Mouse (Mus musculus): ENCODE results near the gene Plxnd1. TPM values are rescaled to one million over a fixed set of nuclear protein-coding genes. Genes with fewer than 3 reads are reported as not detected.
A peak's percentile ranks its signal among the peaks of the same experiment; 100 is the strongest.

Plxnd1 gene
- polyA plus RNA-seq, 1 experiment from 2014 or later: 42.3 TPM

- no peak overlapping the region for H3K27ac ChIP-seq
- peak; percentile 36; the same call in 1 of the 2 replicates for TF ChIP-seq CTCF (IDR thresholded peaks at IDR 0.05; ENCODE audit: low read depth)
- no peak overlapping the region for H3K4me3 ChIP-seq (replicated peaks; ENCODE audit: low read depth, low read length)
- H3K9ac ChIP-seq (ENCODE audit: low read depth, low read length): no peak overlapping the region
- 78% methylated on average over 8 of the region's 8 CpGs for WGBS
- H3K36me3 ChIP-seq (ENCODE audit: insufficient read depth, low read length): peaks cover 29% of the 10 kb centered on the region
- ATAC-seq (replicated peaks; ENCODE audit: low FRiP score, low read depth) (no peak), DNase-seq (ENCODE audit: low spot score) (no peak)
- peaks cover 13% of the 10 kb centered on the region for H3K4me1 ChIP-seq (replicated peaks; ENCODE audit: insufficient read depth, low read length)
- no peak overlapping the region for H3K4me2 ChIP-seq (ENCODE audit: low read length)
- no peaks in the 10 kb centered on the region for H3K9me3 ChIP-seq (replicated peaks; ENCODE audit: low read length)
- H3K27me3 ChIP-seq (ENCODE audit: insufficient read depth, low read length): no peaks in the 10 kb centered on the region
Measured at GRCm38 (mm10) chr6:115978596-115978995, 16.2 kb downstream of the Plxnd1 start.

- WGBS: 61% methylated on average over 15 of the region's 15 CpGs
- no peaks in the 10 kb centered on the region for H3K27me3 ChIP-seq (ENCODE audit: insufficient read depth, low read length)
- ATAC-seq (replicated peaks; ENCODE audit: low FRiP score, low read depth) (no peak), DNase-seq (ENCODE audit: low spot score) (no peak)
- peaks cover 14% of the 10 kb centered on the region for H3K4me1 ChIP-seq (replicated peaks; ENCODE audit: insufficient read depth, low read length)
- no peak overlapping the region for H3K27ac ChIP-seq
- no peak overlapping the region for H3K9ac ChIP-seq (ENCODE audit: low read depth, low read length)
- TF ChIP-seq CTCF (IDR thresholded peaks at IDR 0.05; ENCODE audit: low read depth): no peak
- no peak overlapping the region for H3K4me3 ChIP-seq (replicated peaks; ENCODE audit: low read depth, low read length)
- H3K9me3 ChIP-seq (replicated peaks; ENCODE audit: low read length): no peaks in the 10 kb centered on the region
- H3K4me2 ChIP-seq (ENCODE audit: low read length): no peak overlapping the region
- peaks cover 29% of the 10 kb centered on the region for H3K36me3 ChIP-seq (ENCODE audit: insufficient read depth, low read length)
Measured at GRCm38 (mm10) chr6:115977810-115978209, 17.0 kb downstream of the Plxnd1 start.

GRCm38 (mm10) chr6:115975606-115976005, 19.2 kb downstream of the Plxnd1 start:
- WGBS: 84% methylated on average over 8 of the region's 8 CpGs
- ATAC-seq (replicated peaks; ENCODE audit: low FRiP score, low read depth): no peak
- no peak for DNase-seq (ENCODE audit: low spot score)
- H3K9me3 ChIP-seq (replicated peaks; ENCODE audit: low read length): no peaks in the 10 kb centered on the region
- no peaks in the 10 kb centered on the region for H3K27me3 ChIP-seq (ENCODE audit: insufficient read depth, low read length)
- TF ChIP-seq CTCF (IDR thresholded peaks at IDR 0.05; ENCODE audit: low read depth): no peak
- no peak overlapping the region for H3K4me3 ChIP-seq (replicated peaks; ENCODE audit: low read depth, low read length)
- no peak overlapping the region for H3K9ac ChIP-seq (ENCODE audit: low read depth, low read length)
- H3K4me2 ChIP-seq (ENCODE audit: low read length): no peak overlapping the region
- H3K4me1 ChIP-seq (replicated peaks; ENCODE audit: insufficient read depth, low read length): peaks cover 15% of the 10 kb centered on the region
- H3K27ac ChIP-seq: no peak overlapping the region
- peaks cover 29% of the 10 kb centered on the region for H3K36me3 ChIP-seq (ENCODE audit: insufficient read depth, low read length)

- no peak overlapping the region for H3K9ac ChIP-seq (ENCODE audit: low read depth, low read length)
- peaks cover 15% of the 10 kb centered on the region for H3K4me1 ChIP-seq (replicated peaks; ENCODE audit: insufficient read depth, low read length)
- H3K4me3 ChIP-seq (replicated peaks; ENCODE audit: low read depth, low read length): no peak overlapping the region
- H3K4me2 ChIP-seq (ENCODE audit: low read length): no peak overlapping the region
- TF ChIP-seq CTCF (IDR thresholded peaks at IDR 0.05; ENCODE audit: low read depth): no peak
- DNase-seq (ENCODE audit: low spot score) (no peak), ATAC-seq (replicated peaks; ENCODE audit: low FRiP score, low read depth) (no peak; the same call in 1 of the 2 replicates)
- WGBS: 74% methylated on average over 16 of the region's 16 CpGs
- H3K27me3 ChIP-seq (ENCODE audit: insufficient read depth, low read length): no peaks in the 10 kb centered on the region
- no peaks in the 10 kb centered on the region for H3K9me3 ChIP-seq (replicated peaks; ENCODE audit: low read length)
- no peak overlapping the region for H3K27ac ChIP-seq
- H3K36me3 ChIP-seq (ENCODE audit: insufficient read depth, low read length): peaks cover 35% of the 10 kb centered on the region
Measured at GRCm38 (mm10) chr6:115973881-115974662, 20.7 kb downstream of the Plxnd1 start.

- Histone ChIP-seq H3K9me3 (replicated peaks; ENCODE audit: low read length) (no peaks in the 10 kb centered on the region), H3K9ac (ENCODE audit: low read depth, low read length) (no peak overlapping the region), H3K4me2 (ENCODE audit: low read length) (no peak overlapping the region), H3K27ac (no peak overlapping the region), H3K36me3 (ENCODE audit: insufficient read depth, low read length) (peaks cover 35% of the 10 kb centered on the region), H3K4me1 (replicated peaks; ENCODE audit: insufficient read depth, low read length) (peaks cover 15% of the 10 kb centered on the region), H3K4me3 (replicated peaks; ENCODE audit: low read depth, low read length) (no peak overlapping the region), H3K27me3 (ENCODE audit: insufficient read depth, low read length) (no peaks in the 10 kb centered on the region)
- WGBS: 60% methylated on average over 15 of the region's 15 CpGs
- no peak for TF ChIP-seq CTCF (IDR thresholded peaks at IDR 0.05; ENCODE audit: low read depth)
- no peak for ATAC-seq (replicated peaks; ENCODE audit: low FRiP score, low read depth)
- no peak for DNase-seq (ENCODE audit: low spot score)
Measured at GRCm38 (mm10) chr6:115973139-115973875, 21.5 kb downstream of the Plxnd1 start.

- Histone ChIP-seq H3K9ac (ENCODE audit: low read depth, low read length) (no peak overlapping the region), H3K27ac (no peak overlapping the region), H3K9me3 (replicated peaks; ENCODE audit: low read length) (no peaks in the 10 kb centered on the region), H3K36me3 (ENCODE audit: insufficient read depth, low read length) (peaks cover 40% of the 10 kb centered on the region), H3K4me1 (replicated peaks; ENCODE audit: insufficient read depth, low read length) (peaks cover 15% of the 10 kb centered on the region), H3K4me3 (replicated peaks; ENCODE audit: low read depth, low read length) (no peak overlapping the region), H3K27me3 (ENCODE audit: insufficient read depth, low read length) (no peaks in the 10 kb centered on the region), H3K4me2 (ENCODE audit: low read length) (no peak overlapping the region)
- TF ChIP-seq CTCF (IDR thresholded peaks at IDR 0.05; ENCODE audit: low read depth): no peak
- 78% methylated on average over 7 of the region's 7 CpGs for WGBS
- no peak for DNase-seq (ENCODE audit: low spot score)
- ATAC-seq (replicated peaks; ENCODE audit: low FRiP score, low read depth): no peak
Measured at GRCm38 (mm10) chr6:115972083-115972764, 22.6 kb downstream of the Plxnd1 start.

Measured in kidney, postnatal 0 days (tissue).